In the genomic region with DNA sequence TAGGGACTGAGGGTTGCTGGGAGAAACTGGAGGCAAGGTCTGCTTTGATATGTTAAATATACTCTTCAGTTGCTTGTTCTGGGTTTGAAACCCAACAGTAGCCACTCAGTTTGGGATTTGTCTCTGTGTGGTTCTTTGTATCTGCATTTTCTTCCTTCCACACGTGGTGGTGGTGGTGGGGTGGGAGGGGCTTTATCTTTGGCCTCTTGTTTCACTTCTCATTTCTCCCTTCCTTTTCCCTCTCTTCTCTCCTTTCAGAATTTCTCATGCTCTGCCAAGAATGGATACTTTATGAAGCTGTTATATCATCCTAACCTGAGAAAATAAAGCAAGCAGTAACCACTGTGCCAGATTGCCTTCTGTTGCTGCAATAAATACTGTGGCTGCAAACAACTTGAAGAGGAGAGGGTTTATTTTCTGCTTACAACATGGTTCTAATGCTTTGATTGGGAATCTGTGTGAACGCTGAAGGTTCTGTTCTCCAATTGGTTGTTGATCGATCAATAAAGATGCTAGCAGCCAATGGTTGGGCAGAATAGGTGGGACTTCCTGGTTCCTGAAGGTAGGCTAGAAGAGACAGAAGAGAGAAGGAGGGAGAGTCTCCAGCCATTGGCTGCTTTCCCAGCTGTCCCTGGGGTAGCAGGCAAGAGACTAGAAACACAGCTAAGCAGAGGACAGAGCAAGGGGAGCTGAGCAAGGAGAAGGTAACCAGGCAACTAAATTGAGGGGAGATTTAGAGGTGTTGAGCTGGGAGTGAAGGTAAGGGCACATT, we compare ENCODE assay signal across 9 mouse cellular contexts.
A peak's percentile ranks its signal among the peaks of the same experiment; 100 is the strongest.
DNase-seq lines count a peak whose midpoint lies in the region; ATAC-seq lines count a peak whose summit lies in the region.
"Had no signal": no experiment of that assay in that cellular context is flagged by ENCODE, and none has a peak within 500 bp of the region (broad histone marks: within the 10 kb centered on the region; RNA-seq: fewer than 3 reads in every experiment).

No protein-coding gene starts in this region.

- WGBS in neural tube, embryonic 13.5 days = 66% methylated on average over 3 of the region's 3 CpGs
- 71% methylated on average over 3 of the region's 3 CpGs for WGBS in embryonic facial prominence, embryonic 14.5 days

- no peaks in the 10 kb centered on the region for H3K9me3 ChIP-seq in neural tube, embryonic 13.5 days
- H3K9me3 ChIP-seq in embryonic facial prominence, embryonic 14.5 days (ENCODE audit: control insufficient read depth, low read length) = no peaks in the 10 kb centered on the region
- H3K9me3 ChIP-seq: heart, embryonic 15.5 days had no signal

- no peak overlapping the region for H3K27ac ChIP-seq in neural tube, embryonic 13.5 days (replicated peaks)
- H3K27ac ChIP-seq in embryonic facial prominence, embryonic 14.5 days (replicated peaks; ENCODE audit: low read depth, low read length) = no peak overlapping the region
- H3K27ac ChIP-seq: heart, embryonic 15.5 days had no signal

- H3K4me1 ChIP-seq in neural tube, embryonic 13.5 days (replicated peaks) = peaks cover 19% of the 10 kb centered on the region
- peaks cover 17% of the 10 kb centered on the region for H3K4me1 ChIP-seq in embryonic facial prominence, embryonic 14.5 days (ENCODE audit: control insufficient read depth, insufficient read depth, low read length)

- H3K9ac ChIP-seq in neural tube, embryonic 13.5 days = no peak overlapping the region
- H3K9ac ChIP-seq in embryonic facial prominence, embryonic 14.5 days (ENCODE audit: low read depth, low read length) = no peak overlapping the region
- H3K9ac ChIP-seq: heart, embryonic 15.5 days had no signal

- no peak overlapping the region for H3K4me3 ChIP-seq in neural tube, embryonic 13.5 days
- no peak overlapping the region for H3K4me3 ChIP-seq in embryonic facial prominence, embryonic 14.5 days (ENCODE audit: low read depth, low read length)
- H3K4me3 ChIP-seq: heart, embryonic 15.5 days had no signal

- no peaks in the 10 kb centered on the region for H3K36me3 ChIP-seq in neural tube, embryonic 13.5 days
- H3K36me3 ChIP-seq in embryonic facial prominence, embryonic 14.5 days (ENCODE audit: control insufficient read depth, insufficient read depth, low read length) = no peaks in the 10 kb centered on the region
- H3K36me3 ChIP-seq: heart, embryonic 15.5 days had no signal

- peak; percentile 72 for ATAC-seq in neural tube, embryonic 13.5 days (ENCODE audit: low read depth)
- peak; percentile 71; the same call in 1 of the 2 replicates for ATAC-seq in embryonic facial prominence, embryonic 14.5 days (ENCODE audit: low read depth)
- ATAC-seq in erythroid progenitor cell, adult 5-6 weeks (replicated peaks; ENCODE audit: low FRiP score, poor library complexity, severe bottlenecking) = no peak

- no peak for DNase-seq in neural tube, embryonic 10.5 days (ENCODE audit: extremely low spot score, low spot score)
- peak; percentile 77 for DNase-seq in adipocyte (ENCODE audit: low spot score)
- DNase-seq in embryonic facial prominence, embryonic 14.5 days (ENCODE audit: low spot score) = peak; percentile 41
- DNase-seq in kidney, postnatal 36 days = peak; percentile 53 to 56
- peak; percentile 26 for DNase-seq in ovary, postnatal 14 days (ENCODE audit: low spot score)
- no peak for DNase-seq in urinary bladder, postnatal 14 days (ENCODE audit: low spot score)

- peak overlapping the region; percentile 4; the same call in 1 of the 2 replicates for H3K4me2 ChIP-seq in neural tube, embryonic 13.5 days
- H3K4me2 ChIP-seq in embryonic facial prominence, embryonic 14.5 days (ENCODE audit: low read depth, low read length) = no peak overlapping the region
- H3K4me2 ChIP-seq: heart, embryonic 15.5 days had no signal

- no peaks in the 10 kb centered on the region for H3K27me3 ChIP-seq in neural tube, embryonic 13.5 days
- H3K27me3 ChIP-seq in embryonic facial prominence, embryonic 14.5 days (replicated peaks; ENCODE audit: control insufficient read depth, insufficient read depth, low read length) = no peaks in the 10 kb centered on the region
- H3K27me3 ChIP-seq: heart, embryonic 15.5 days had no signal

Comparison
In these comparisons a context has a peak if more than half of its experiments do, and no peak if none do; other contexts are left out.
1. DNase-seq: peak in adipocyte (single experiment), embryonic facial prominence, embryonic 14.5 days (single experiment), kidney, postnatal 36 days (2 of 2) and ovary, postnatal 14 days (single experiment); none in neural tube, embryonic 10.5 days (single experiment) and urinary bladder, postnatal 14 days (single experiment).